Mouse (Mus musculus): ENCODE measurements around the gene Zfp536.

Zfp536 gene

GRCm38 (mm10) chr7:37773312-37773702 lies at the start of gene Zfp536:
Zfp536 (minus strand) TSS chr7:37773641.
- DNase-seq: peak; percentile 66 to 67

- DNase-seq: no peak
Observed at GRCm38 (mm10) chr7:37820670-37821301, 47.3 kb upstream of the Zfp536 start.

GRCm38 (mm10) chr7:37818631-37819340 lies 45.3 kb upstream of the Zfp536 start:
- no peak for DNase-seq

- DNase-seq: no peak
Observed at GRCm38 (mm10) chr7:37816901-37817300, 43.5 kb upstream of the Zfp536 start.

- no peak for DNase-seq
Observed at GRCm38 (mm10) chr7:37814844-37815406, 41.5 kb upstream of the Zfp536 start.

- no peak for DNase-seq
Observed at GRCm38 (mm10) chr7:37813676-37814075, 40.2 kb upstream of the Zfp536 start.

GRCm38 (mm10) chr7:37809908-37810307 lies 36.5 kb upstream of the Zfp536 start:
- no peak for DNase-seq

GRCm38 (mm10) chr7:37809001-37809400 lies 35.6 kb upstream of the Zfp536 start:
- DNase-seq: no peak

GRCm38 (mm10) chr7:37801160-37801559 lies 27.7 kb upstream of the Zfp536 start:
- no peak for DNase-seq

- no peak for DNase-seq
Observed at GRCm38 (mm10) chr7:37788721-37789120, 15.3 kb upstream of the Zfp536 start.

GRCm38 (mm10) chr7:37775502-37775901 lies 2.1 kb upstream of the Zfp536 start:
- DNase-seq: peak; percentile 91 to 93

GRCm38 (mm10) chr7:37774463-37774970 lies 1.1 kb upstream of the Zfp536 start:
- peak; percentile 21 to 33 for DNase-seq

GRCm38 (mm10) chr7:37773906-37774305 lies 465 bp upstream of the Zfp536 start:
- DNase-seq: no peak

GRCm38 (mm10) chr7:37772376-37773311 lies 797 bp downstream of the Zfp536 start:
- peak; percentile 70 to 79 for DNase-seq

- peak; percentile 67 to 73 for DNase-seq
Observed at GRCm38 (mm10) chr7:37771491-37772375, 1.7 kb downstream of the Zfp536 start.

GRCm38 (mm10) chr7:37770400-37771050 lies 2.9 kb downstream of the Zfp536 start:
- DNase-seq: peak; percentile 91 to 94

- DNase-seq: peak; percentile 52 to 60
Observed at GRCm38 (mm10) chr7:37769526-37770399, 3.7 kb downstream of the Zfp536 start.

- peak; percentile 43 to 60 for DNase-seq
Observed at GRCm38 (mm10) chr7:37769004-37769403, 4.4 kb downstream of the Zfp536 start.

- DNase-seq: peak in 1 of 2 experiments; percentile 20
Observed at GRCm38 (mm10) chr7:37768310-37768940, 5.0 kb downstream of the Zfp536 start.
